Mouse (Mus musculus) frontal cortex, adult (tissue): ENCODE results near the gene Rrp12.
"Not testable (repeated sequence)": the region's sequence is repeated elsewhere in the genome, so short reads cannot be mapped to it uniquely, and the experiment has no call there.

Source experiments
- ATAC-seq: cut with Nextera tagmentation; 2 replicates; pipeline ENCODE4 v1.9.2; 2017; ENCODE audit warnings: mild to moderate bottlenecking, moderate library complexity, mixed read lengths; ENCODE audit not compliant: low TSS enrichment

The Rrp12 gene

GRCm38 (mm10) chr19:41895460-41896318, at the start of gene Rrp12:
Rrp12 (minus strand) TSS chr19:41896173.
- ATAC-seq: peak; percentile 99

DNA sequence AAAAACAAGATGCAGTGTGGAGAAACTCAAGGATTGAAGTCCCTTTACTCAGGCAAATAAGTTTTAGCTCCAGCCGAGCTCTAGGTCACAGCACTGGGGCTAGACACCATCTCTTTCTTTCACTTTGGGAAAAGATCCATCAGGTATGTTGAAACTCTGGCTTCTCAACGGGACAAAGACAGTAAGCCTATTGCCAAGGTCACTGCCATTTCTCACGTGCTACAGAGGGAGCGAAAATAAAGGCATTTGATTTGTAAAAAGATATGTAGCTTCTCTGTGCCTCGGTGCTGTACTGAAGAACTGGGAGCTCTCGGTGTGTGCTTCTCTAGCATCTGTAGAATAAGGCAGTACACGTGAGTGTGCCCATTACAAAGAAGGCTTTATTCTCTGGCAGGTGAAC, 47.9 kb upstream of the Rrp12 start:
- ATAC-seq: no peak

GRCm38 (mm10) chr19:41938539-41938938, 42.6 kb upstream of the Rrp12 start:
- no peak for ATAC-seq

GRCm38 (mm10) chr19:41935921-41936320, 39.9 kb upstream of the Rrp12 start:
- no peak for ATAC-seq

GRCm38 (mm10) chr19:41934124-41934523, 38.2 kb upstream of the Rrp12 start:
- ATAC-seq: no peak

DNA sequence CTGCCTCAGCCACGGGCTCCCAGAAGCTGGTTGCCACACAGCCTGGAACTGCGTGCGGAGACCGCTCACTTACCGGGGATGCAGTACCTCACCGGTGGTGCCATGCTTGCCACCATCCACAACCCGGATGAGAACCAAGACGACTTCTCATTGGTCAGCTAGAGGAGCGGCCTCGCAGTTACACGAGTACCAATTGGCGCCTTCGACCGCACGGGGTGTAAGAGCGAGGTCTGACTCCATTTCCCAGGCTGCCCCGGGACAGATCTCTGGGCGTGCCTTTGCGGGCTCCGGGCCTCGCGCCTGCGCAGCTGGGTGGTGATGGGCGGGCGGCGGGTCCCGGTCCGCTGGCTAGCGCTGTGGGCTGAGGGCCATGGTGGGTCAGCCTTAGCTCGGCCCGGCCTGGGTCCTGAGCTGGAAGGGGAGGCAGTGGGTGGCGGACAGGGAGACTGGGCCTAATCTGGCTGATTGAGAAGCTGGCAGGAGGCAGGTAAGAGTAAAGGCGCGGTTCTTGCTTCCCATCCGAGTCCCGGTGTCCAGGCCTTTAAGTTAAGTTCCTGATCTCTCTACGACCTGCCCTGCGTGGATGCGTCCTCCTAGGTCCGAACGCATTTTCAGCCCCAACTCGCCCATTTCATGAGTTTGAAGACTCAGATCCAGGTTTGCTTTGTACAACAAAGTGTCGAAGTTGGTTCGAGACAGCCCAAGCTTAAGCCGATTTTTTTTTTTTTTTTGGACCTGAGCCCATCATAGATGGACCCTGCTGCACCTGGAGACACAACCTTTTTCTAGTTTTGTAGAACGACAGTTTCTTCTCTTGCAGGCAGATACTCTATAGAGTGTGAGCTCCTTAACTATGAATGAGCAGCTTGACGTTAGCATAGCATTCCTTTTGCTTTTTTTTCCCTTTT, 37.5 kb upstream of the Rrp12 start, which contains the start of the genes Exosc1 and Zdhhc16:
Gene Exosc1 (minus strand): TSS at position 245 of the 908 bp plus-strand sequence.
Gene Zdhhc16 (plus strand): TSS at position 302 of the 908 bp plus-strand sequence.
- peak; percentile 99 for ATAC-seq

DNA sequence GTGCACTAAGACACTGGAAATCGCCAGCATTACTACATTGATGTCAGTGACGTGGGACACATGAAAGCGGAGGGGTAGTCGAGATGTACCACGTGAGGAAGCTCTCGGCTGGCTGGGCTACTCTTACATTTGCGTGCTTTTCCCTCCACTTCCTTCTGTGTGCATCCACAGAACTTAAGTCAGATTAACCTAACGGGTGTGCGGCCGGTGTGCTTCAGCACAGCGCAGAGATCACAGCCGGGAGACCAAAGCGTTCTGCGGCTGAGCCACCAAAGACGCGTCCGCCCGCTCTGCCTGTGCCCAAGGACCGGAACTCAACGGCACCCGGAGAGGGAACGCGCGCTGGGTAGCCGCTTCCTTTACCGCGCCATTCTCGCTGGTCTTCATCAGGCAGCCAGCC, 36.7 kb upstream of the Rrp12 start:
- ATAC-seq: peak; percentile 44

DNA sequence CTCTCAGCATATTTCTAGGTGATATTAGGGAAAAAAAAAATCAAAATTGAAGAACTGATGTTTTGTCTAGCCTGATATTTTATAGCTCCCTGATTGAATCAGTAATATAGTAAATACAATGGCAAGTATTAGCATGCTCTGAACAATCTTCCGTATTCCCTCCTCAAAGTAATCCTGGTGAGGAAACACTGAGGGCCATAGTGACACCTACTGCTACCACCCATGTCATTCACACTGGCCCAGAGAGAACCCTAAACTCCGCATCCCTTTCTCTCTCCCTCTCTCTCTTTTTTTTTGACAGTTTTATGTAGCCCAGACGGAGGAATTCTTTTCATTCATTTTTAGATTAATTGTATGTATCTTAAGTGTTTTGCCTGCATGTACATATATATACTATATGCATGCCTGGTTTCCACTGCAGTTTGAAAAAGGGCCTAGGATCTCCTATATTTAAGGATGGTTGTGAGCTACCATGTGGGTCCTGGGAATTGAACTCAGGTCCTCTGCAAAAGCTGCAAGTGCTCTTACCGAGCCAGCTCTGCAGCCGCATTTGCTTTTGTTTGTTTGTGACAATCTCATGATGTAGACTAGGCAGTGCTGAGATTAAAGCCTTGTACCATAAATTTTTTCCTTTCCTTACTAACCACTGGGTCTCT, 24.6 kb upstream of the Rrp12 start:
- ATAC-seq: no peak

- ATAC-seq: no peak
Measured at GRCm38 (mm10) chr19:41919471-41919870, 23.5 kb upstream of the Rrp12 start.

GRCm38 (mm10) chr19:41916853-41917252, 20.9 kb upstream of the Rrp12 start:
- no peak for ATAC-seq

GRCm38 (mm10) chr19:41915294-41915693, 19.3 kb upstream of the Rrp12 start:
- ATAC-seq: no peak

GRCm38 (mm10) chr19:41914592-41914882, 18.6 kb upstream of the Rrp12 start:
- not testable (repeated sequence) for ATAC-seq

DNA sequence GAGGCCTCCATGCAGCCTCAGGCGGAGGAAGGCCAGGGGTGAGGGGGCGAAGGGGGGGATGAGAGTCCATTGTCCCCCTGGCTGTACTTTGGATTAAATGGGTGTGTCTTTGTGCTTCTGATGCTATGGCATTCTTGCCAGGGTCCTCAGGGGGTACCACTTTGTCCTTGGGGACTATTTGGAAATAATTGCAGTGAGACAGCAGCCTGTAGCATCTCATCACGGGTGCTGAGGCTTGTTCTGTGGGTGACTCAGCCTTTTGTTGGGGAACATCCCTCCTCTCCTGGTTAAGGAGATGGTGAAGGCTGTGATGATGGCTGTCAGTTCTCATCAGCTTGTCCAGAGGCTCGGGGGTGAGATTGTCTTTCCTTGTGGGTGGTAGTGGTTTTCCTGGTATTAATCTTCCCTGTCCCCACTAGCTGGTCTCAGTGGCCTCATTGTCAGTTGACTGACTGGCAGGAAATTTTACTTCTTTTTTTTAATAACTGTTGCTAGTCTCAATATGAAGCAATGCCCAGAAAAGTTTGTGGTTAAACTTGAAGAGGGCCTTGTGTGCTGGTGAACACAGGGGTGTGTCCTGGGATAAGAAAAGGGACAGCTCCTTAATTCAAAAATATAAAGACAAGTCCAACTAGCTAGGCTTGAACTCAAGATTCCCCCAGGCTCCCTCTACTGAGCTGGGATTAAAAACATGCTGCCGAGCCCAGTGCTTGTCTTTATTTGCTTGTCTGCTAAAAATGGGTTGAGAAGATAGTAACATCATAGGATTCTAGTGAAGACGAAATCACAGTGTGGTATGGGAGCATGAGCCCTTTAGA, 18.0 kb upstream of the Rrp12 start:
- no peak for ATAC-seq

DNA sequence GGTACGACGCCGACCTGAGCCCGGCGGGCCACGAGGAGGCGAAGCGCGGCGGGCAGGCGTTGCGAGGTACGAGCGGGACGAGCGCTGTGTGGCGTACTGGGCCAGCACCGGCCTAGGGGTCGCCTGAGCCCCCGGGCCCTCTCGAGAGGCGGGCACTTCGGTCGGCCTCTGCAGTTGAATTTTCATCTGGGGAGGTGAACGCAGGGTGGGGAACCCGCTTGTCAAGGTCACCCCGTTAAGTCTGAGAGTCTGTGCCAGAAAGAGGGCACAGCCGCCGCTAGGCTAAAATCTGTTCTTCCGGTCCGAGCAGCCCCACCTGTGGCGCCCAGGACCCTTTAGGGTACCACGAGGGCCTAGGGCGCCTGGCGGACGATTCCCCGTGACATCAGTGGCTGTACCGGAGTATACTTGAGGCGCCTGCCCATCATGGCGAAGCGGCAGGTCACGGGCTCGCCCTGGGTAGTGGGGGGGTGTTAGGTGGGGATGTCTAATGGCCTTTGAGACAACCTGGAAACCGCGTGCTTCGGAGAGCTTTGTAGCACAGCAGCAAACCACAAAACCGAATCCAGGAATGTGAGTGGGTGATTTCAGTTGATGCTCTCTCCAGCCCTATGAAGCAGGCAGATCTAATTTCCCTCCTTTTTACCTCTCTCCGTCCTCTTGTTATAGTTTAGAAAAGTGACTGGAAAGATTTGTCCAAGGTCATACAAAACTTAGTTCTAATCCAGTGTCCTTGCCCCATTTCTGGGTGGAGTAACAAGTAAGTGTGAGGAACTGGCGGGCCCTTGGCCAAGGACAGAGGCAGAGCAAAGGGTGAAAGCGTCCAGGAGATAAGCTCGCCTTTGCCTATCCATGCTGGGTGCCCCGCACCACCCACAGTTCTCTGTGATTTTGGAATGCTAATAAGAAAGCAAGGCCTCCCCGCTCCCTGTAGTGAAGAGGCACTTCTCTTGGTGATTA, 16.4 kb upstream of the Rrp12 start:
- ATAC-seq: peak; percentile 31

- peak; percentile 91 for ATAC-seq
Measured at GRCm38 (mm10) chr19:41911178-41912073, 15.5 kb upstream of the Rrp12 start, which contains the start of gene Pgam1. Pgam1 (plus strand) TSS chr19:41911923.

- no peak for ATAC-seq
Measured at GRCm38 (mm10) chr19:41910396-41910795, 14.4 kb upstream of the Rrp12 start.

DNA sequence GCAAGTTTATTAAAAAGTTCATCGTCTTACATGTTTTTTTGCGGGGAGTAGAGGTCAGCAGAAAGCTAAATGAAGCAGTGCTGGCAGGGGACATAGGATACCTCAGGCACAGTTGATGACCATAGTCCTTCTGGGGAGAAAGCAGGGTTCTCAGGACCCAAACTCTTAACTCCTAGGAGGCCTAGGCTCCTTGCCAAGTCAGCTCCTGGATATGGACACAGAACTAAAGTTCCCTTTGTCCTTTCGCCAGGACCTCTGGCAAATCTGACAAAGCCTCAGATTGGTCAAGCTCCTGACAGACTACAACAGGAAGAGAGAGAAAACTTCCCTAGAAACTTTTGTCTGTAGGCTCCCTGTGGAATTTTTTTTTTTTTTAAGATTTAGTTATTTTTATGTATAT, 12.8 kb upstream of the Rrp12 start:
- no peak for ATAC-seq

- 0 out of 2 replicates have a peak, but pooled peaks have one; percentile 32 for ATAC-seq
Measured at GRCm38 (mm10) chr19:41907079-41907760, 11.2 kb upstream of the Rrp12 start.
